Mouse (Mus musculus): ENCODE measurements around the gene Ggta1.

- TF ChIP-seq CTCF (IDR thresholded peaks at IDR 0.05) (no peak), POLR2A (IDR thresholded peaks at IDR 0.05; ENCODE audit: insufficient read depth, low read depth, low read length) (no peak)
Observed at GRCm38 (mm10) chr2:35412246-35412645, 50.8 kb downstream of the Ggta1 start.
